Mouse (Mus musculus): Measurements from ENCODE around the gene Tbc1d8b. TPM values are rescaled to one million over a fixed set of nuclear protein-coding genes. Genes with fewer than 3 reads are reported as not detected.

Gene Tbc1d8b
- total RNA-seq, 2 experiments from 2014 or later: 2.1 to 2.7 TPM

DNA sequence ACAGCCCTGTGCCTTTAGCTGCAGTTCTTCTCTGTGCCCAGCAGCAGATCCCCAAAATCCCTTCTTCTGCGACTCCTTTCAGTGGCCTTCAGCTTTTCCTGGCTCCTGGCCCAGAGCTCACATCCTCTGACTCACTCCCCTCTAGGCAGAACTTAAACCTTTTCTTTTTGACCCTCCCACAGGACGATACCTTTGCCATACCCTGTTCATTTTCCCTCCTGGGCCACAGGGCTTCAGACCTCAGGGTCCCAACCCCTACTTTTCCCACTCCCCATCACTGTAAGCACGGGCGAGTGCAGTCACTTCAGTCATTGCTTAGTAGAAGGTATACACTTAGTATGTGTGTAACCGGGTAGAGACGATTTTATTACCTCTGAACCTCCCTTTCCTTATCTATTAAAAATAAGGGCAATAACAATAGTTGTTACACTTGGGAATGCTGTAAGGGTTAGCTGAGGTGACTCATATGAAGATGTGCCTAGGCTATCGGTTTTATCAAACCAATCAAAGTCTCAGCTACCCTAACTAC is 90.4 kb downstream of the Tbc1d8b start:
- intact Hi-C loops (cut with DNase I): loop anchor here (5.0 kb wide), 1 partner anchor 57 kb away; no protein-coding TSS in a partner anchor
- DNase-seq (ENCODE audit: extremely low spot score in 1 of 2, low spot score in 2 of 2): no peak

DNA sequence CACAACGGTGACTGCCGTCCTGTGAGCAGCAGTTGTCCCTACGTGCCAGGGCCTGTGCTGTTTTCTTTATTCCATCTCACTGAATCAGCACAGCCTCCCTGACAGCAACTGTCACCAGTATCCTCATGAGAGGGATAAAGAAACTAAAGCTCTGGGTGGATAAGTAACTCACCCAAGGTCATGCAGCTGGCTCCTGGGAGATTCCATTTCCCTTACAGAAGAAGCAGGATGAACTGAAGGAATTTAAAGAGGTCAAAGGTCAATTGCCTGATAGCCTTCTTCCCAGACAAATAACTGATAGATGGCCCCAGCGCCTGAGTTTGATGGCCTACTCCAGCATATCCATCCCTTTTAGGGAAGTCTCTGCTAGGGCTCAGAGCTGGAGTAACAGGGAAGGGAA is 92.6 kb downstream of the Tbc1d8b start:
- intact Hi-C loops (cut with DNase I): loop anchor here (5.0 kb wide), 1 partner anchor 55 kb away; no protein-coding TSS in a partner anchor
- no peak for DNase-seq (ENCODE audit: extremely low spot score in 1 of 2, low spot score in 2 of 2)

DNA sequence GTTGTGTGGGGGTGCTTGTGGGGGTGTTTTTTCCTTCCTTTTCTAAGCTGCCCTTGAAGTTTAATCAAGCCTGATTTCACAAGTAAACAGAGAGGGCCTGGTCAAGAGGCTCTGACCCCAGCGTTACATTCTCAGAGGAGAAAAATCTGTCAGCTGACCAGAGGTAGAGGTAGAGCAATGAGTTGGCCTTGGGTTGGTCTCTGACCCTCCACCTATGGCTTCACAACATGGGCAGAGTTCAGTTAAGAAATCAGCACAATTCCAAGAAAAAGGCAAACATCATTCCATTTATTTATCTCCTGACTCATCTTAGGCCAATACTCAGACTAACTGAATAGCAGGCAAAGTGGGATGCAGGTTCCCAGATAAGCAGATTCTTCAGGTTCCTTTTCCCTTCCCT is 94.1 kb downstream of the Tbc1d8b start:
- intact Hi-C loops (cut with DNase I): loop anchor here (5.0 kb wide), 1 partner anchor 53 kb away; no protein-coding TSS in a partner anchor
- no peak for DNase-seq (ENCODE audit: extremely low spot score in 1 of 2, low spot score in 2 of 2)

DNA sequence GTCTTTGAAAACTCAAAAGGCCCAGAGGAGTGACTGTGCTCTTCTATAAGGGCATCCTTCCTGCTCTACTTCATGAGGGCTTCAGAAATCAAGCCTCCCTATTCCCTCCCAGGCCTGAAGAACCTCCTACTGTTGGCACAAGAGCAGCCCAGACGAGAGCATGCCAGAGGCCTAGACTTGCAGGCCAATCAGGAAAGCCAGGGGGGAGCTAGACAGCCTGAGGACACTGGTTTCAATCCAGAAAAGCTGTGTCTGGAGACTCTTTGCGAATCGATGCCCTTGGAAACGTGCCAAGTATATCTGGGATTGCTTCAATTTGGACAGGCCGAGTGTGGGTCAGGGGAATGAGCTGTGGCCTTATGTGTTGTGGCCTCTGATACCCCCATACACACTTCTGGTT is 94.6 kb downstream of the Tbc1d8b start:
- no peak for DNase-seq (ENCODE audit: extremely low spot score in 1 of 2, low spot score in 2 of 2)
- intact Hi-C loops (cut with DNase I): loop anchor here (5.0 kb wide), 1 partner anchor 53 kb away; no protein-coding TSS in a partner anchor

DNA sequence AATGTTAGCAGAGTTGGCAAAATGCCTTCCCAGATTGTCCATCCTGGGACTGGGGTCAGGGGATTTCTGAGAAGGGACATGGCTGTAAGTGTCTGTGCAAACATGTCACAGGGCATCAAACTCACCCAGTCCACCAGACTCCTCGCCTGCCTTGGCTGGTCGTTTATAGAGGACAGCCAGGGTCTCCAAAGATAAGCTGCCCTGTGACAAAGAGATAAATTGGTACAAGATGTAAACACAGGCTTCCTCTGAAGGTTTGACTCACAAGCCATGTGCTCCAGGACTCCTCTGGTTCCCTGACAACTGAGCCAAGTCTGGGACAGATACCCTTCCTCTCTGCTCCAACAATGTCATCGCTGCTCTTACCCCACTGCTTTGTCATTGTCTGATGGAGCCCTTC is 96.2 kb downstream of the Tbc1d8b start:
- intact Hi-C loops (cut with DNase I): no loop called here
- no peak for DNase-seq (ENCODE audit: extremely low spot score in 1 of 2, low spot score in 2 of 2)

DNA sequence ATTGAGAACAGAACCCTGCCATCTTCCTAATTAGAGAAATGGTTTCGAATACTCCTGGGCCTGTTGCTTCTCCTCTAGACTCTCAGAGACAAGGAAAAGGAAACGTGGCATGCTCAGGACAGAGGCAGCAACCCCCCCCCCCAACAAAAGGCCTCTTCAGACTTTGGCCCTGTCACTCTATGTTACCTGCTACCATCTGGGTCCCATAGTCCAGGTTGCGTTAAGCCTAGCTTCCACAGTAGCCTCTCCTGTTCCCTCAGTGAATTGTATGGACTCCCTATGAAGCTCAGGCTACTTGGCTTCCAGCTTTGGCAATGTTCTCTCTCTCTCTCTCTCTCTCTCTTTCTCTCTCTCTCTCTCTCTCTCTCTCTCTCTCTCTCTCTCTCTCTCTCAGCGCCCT is 96.8 kb downstream of the Tbc1d8b start:
- no peak for DNase-seq (ENCODE audit: extremely low spot score in 1 of 2, low spot score in 2 of 2)
- intact Hi-C loops (cut with DNase I): no loop called here

DNA sequence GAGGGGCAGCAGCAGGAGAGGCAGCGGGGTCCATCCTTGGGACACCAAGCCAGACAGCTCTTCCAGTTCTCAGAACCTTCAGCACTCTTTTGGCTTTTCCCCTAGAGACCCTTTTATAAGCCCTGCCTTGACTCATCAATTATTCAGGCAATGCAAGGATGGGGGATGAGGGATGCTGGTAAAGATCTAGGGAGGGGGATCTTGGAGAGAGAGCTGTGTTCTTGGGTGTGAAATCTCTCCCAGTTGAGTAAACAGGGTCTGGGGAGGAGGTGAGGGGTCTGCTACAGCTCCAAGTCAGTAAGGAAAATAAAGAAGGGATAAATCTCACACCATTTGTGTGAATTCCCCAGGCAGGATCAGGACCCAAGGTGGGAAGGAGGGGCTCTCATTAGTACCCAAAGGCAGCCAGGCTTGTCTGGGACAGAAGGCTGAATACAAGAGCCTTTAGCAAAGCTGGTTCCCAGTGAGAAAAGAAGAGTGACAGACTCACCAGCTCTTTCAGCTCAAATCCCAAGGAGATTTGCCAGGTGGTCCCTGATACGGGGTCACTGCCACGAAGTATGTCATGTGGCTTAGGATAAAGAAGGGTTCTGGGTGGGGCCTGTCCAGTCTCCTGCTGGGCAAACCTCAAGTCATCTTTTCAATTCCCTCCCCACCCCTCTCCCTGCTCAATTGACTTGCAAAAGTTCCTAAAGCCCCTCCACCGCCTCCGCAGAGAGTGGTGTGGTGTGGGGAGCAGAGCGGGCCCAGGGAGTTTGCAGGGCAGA is 97.7 kb downstream of the Tbc1d8b start, which contains the start of gene Ripply1:
TSS of gene Ripply1 (minus strand) at position 76 of the 767 bp plus-strand sequence.
- intact Hi-C loops (cut with DNase I): no loop called here
- no peak for DNase-seq (ENCODE audit: extremely low spot score in 1 of 2, low spot score in 2 of 2)

DNA sequence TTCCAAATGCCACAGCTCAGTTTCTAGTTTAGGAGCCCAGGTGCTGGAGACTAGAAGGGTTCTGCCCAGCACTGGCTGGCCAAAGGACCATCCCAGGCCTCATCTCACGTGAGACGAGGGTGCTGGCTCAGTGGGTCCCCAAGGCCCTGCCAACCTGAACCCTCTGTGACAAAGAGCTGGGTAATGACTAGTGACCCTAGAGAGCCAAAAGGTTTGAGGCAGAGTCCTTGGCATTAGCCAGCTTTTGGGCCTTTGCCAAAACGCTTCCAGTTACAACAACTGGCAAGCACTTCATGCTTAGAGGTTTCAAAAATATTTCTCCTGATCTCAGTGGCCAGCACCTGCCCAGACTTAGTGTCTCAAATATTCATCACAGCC is 98.2 kb downstream of the Tbc1d8b start:
- intact Hi-C loops (cut with DNase I): no loop called here
- no peak for DNase-seq (ENCODE audit: extremely low spot score in 1 of 2, low spot score in 2 of 2)

DNA sequence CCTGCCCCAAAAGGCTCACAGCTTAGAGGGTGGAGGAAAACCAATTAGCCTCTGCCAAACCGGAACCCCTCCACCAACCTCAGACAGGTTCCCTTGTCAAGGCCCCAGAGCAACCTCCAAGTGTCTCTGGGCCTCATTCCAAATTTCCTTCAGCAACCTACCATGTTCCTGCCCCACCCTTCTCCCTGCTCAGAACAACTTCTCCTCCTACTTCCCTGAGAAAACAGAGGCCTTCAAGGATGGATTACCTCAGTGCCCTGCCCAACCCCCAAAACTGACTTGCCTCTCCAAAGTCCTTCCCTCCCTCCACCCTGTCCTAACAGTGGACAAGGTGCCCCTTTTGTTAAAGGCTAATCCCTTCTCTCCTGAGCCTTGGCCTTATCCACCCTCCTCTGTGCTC is 101.0 kb downstream of the Tbc1d8b start:
- no peak for DNase-seq (ENCODE audit: extremely low spot score in 1 of 2, low spot score in 2 of 2)
- intact Hi-C loops (cut with DNase I): no loop called here

DNA sequence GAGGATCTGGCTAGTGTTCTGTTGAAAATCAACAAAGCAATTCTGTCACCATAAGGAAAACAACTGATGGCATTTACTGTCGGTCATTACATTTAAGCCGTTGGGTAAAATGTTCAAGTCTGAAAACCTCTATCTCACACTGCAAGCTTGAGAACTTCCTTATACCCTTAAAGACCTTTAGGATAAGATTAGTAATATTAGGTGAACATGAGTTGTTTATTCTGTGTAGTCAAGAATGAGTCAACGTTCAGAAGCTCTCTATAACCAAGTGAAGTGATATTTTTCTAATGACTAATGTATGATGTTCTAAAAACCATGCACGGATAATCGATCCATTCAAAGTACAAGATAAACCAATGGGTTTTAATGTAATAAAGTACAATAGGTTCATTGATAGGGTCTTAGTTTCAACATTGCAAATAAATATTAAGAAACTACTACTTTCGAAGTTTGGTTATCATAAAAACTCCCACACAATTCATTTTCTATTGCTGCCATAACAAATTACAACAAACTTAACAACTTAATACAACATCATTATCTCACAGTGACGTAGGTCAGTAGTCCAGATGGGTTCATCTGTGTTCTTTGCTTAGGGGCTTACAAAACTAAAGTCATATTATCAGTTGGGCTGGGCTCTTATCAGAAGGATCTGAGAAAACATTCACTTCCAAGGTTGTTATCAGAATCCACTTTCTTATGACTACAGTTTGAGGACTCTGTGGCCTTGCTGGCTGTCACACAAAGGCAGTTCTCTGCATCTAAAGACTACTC is 109.5 kb downstream of the Tbc1d8b start:
- intact Hi-C loops (cut with DNase I): no loop called here
- DNase-seq (ENCODE audit: extremely low spot score in 1 of 2, low spot score in 2 of 2): no peak

DNA sequence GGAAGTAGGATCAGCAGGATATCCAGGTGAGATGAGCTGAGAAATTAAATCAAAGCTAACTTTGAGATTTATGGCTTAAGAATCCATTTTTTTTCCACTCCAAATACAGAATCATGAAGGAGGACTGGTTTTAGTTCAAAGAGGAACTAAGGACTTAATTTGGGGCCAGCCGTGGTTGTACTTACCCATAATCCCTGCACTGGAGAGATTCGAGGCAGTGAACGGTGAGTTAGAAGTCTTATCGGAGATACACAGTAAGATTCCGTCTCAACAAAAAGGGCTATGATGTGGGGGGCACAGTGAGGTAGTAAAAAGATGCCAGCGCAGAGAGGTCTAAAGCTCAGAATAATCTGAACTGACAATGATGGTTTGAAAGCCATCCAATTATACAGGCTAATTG is 111.2 kb downstream of the Tbc1d8b start:
- intact Hi-C loops (cut with DNase I): no loop called here
- DNase-seq (ENCODE audit: extremely low spot score in 1 of 2, low spot score in 2 of 2): no peak

DNA sequence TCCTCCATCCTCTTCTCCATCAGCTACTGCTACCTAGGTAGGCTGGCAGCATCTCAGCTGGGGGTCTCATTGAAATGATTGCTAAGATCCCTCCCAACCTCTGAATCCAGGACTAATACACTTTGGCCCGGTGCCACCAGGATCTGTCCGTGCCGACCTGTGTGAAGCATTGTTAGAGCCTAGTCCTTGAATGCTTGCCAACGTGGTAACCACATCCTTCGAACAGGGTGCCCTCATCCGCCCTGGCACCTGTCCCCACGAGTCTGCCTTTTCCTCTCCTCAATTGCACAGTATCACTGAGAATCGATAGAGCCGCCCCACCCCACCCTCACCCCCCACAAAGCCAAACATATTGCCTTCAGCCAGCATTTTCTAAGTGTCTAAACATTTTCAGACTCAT is 113.1 kb downstream of the Tbc1d8b start:
- intact Hi-C loops (cut with DNase I): no loop called here
- peak in 1 of 2 experiments; percentile 16 for DNase-seq (ENCODE audit: extremely low spot score in 1 of 2, low spot score in 2 of 2)

DNA sequence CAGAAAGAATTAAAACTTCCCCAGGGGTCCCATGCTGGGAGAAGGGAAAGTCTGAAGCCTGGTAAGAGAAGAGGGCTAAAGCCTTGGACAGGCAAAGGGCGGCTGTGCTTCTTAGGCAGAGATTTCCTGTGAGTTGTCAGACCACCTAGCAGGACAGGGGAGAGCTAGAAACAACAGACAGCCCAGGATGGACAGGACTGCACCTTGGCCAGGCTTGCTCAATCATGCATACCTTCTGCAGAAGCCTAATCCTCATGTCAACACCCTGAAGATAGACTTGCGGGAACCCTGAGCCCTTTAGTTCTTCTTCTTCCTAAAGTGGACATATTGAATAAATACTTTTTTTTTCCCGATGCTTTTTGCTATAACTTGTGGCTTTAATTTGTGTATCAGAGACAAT is 115.2 kb downstream of the Tbc1d8b start:
- no peak for DNase-seq (ENCODE audit: extremely low spot score in 1 of 2, low spot score in 2 of 2)
- intact Hi-C loops (cut with DNase I): no loop called here

DNA sequence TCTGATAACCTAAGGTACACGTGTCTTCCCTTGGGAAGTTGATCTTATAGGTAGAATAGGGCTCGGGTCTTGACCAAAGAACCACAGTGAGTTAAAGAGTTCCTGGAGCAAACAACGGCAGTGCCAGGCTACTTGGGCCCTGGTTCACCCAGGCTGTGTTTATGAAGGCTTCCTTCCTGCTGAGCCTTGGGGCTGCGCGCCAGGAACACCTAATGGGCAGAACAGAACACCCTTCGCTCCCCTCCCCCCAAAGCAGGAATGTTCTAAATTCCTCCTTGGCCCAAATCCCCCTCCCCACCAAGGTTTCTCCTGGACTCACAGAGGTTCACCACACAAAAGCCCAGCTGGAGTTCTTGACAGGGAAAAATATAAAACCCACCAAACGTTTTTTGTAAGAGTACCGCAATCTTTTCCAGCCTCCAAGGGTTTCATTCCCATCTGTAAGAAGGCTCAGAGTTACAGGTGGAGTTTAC is 115.6 kb downstream of the Tbc1d8b start, which contains the start of gene Cldn2:
TSS of gene Cldn2 (plus strand) at position 423 of the 473 bp plus-strand sequence.
- intact Hi-C loops (cut with DNase I): no loop called here
- DNase-seq (ENCODE audit: extremely low spot score in 1 of 2, low spot score in 2 of 2): peak in 1 of 2 experiments; percentile 24

Other genes with a start within 250 kb of the Tbc1d8b start
- gene D330045A20Rik, start 204.6 kb upstream of the Tbc1d8b start, total RNA-seq (2021): under 1 TPM; 0.84 to 0.87 TPM
- gene Rnf128, start 121.7 kb upstream of the Tbc1d8b start, total RNA-seq (2021): 1 to 10 TPM; 8.8 to 9.2 TPM
- not detected for gene Gm15013, start 29.5 kb downstream of the Tbc1d8b start, total RNA-seq (2021)
- not detected for gene Ripply1, start 97.4 kb downstream of the Tbc1d8b start, total RNA-seq (2021)
- gene Cldn2, start 115.8 kb downstream of the Tbc1d8b start, total RNA-seq (2021): under 1 TPM; 0.17 to 0.57 TPM
- gene Morc4, start 186.7 kb downstream of the Tbc1d8b start, total RNA-seq (2021): 1 to 10 TPM; 4.8 to 5.8 TPM

Measured in left cerebral cortex, postnatal 10 days (tissue).